Mouse (Mus musculus) embryonic fibroblast, embryonic 13.5 days (primary cell): ENCODE results near the gene Sdc4. TPM values are rescaled to one million over a fixed set of nuclear protein-coding genes. Genes with fewer than 3 reads are reported as not detected.
A peak's percentile ranks its signal among the peaks of the same experiment; 100 is the strongest.

Experiments
- H3K27ac ChIP-seq: 2 replicates; pipeline ENCODE4 v1.5.1; 2012; ENCODE audit warnings: low read length, control low read depth, inconsistent platforms; ENCODE audit not compliant: insufficient read depth
- H3K4me1 ChIP-seq: 2 replicates; pipeline ENCODE4 v1.6.1; 2011; ENCODE audit warnings: low read length; ENCODE audit not compliant: control insufficient read depth, insufficient read depth
- H3K4me3 ChIP-seq: 2 replicates; pipeline ENCODE4 v1.5.1; 2011; ENCODE audit warnings: mild to moderate bottlenecking, control low read depth, low read length; ENCODE audit not compliant: insufficient read depth
- CTCF ChIP-seq: IDR thresholded peaks from 2 replicates; pipeline ENCODE4 v1.5.1; 2011; ENCODE audit warnings: mild to moderate bottlenecking, control low read depth, low read length, moderate library complexity, borderline replicate concordance; ENCODE audit not compliant: insufficient read depth
- POLR2A ChIP-seq: IDR thresholded peaks from 2 replicates; pipeline ENCODE4 v1.6.1; 2011; ENCODE audit warnings: low read depth, mild to moderate bottlenecking, control low read depth, low read length, moderate library complexity
- polyA plus RNA-seq: library from polyadenylated mRNA; stranded (reverse); fragments of >200 nt; gene quantifications from 2 replicates; pipeline ENCODE4 v1.2.4, GENCODE M21; 2011; ENCODE audit warnings: low read depth; ENCODE audit not compliant: missing spikeins, insufficient read length

Sdc4 gene
- polyA plus RNA-seq, 1 experiment, result 248 TPM

- H3K27ac ChIP-seq, result no peak overlapping the region
- no peaks in the 10 kb centered on the region for H3K4me1 ChIP-seq
- TF ChIP-seq CTCF (no peak), POLR2A (no peak)
- H3K4me3 ChIP-seq, result no peak overlapping the region
These were observed 20.2 kb downstream of the Sdc4 start for GRCm38 (mm10) chr2:164423464-164423863.

- Histone ChIP-seq H3K4me3 (no peak overlapping the region), H3K4me1 (no peaks in the 10 kb centered on the region), H3K27ac (no peak overlapping the region)
- TF ChIP-seq CTCF, result no peak
- no peak for TF ChIP-seq POLR2A
These were observed 20.9 kb downstream of the Sdc4 start for GRCm38 (mm10) chr2:164422675-164423393.

- Histone ChIP-seq H3K4me1 (no peaks in the 10 kb centered on the region), H3K4me3 (no peak overlapping the region), H3K27ac (no peak overlapping the region)
- no peak for TF ChIP-seq CTCF
- TF ChIP-seq POLR2A, result no peak
These were observed 21.7 kb downstream of the Sdc4 start for GRCm38 (mm10) chr2:164421979-164422378.

DNA sequence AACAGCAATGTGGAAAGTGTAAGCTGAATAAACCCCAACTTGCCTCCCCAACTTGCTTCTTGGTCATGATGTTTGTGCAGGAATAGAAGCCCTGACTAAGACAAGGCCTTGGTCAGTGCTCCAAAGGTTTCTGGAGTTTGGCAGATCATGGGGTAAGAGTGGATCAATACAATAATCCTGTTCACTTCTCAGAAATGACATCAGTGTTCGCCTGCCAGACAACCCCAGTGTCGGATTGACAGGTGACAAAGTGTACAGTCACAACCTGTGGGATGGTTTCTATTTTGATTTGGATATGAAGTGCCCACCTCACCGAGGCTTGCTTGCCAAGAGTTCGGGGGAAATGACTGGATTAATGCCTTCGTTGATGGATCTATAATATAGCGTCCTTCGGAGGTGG lies 22.4 kb downstream of the Sdc4 start:
- Histone ChIP-seq H3K4me3 (no peak overlapping the region), H3K27ac (no peak overlapping the region), H3K4me1 (no peaks in the 10 kb centered on the region)
- no peak for TF ChIP-seq POLR2A

GRCm38 (mm10) chr2:164419489-164419888 lies 24.2 kb downstream of the Sdc4 start:
- no peak overlapping the region for H3K4me3 ChIP-seq
- TF ChIP-seq POLR2A (no peak), CTCF (no peak)
- no peak overlapping the region for H3K27ac ChIP-seq
- no peaks in the 10 kb centered on the region for H3K4me1 ChIP-seq

DNA sequence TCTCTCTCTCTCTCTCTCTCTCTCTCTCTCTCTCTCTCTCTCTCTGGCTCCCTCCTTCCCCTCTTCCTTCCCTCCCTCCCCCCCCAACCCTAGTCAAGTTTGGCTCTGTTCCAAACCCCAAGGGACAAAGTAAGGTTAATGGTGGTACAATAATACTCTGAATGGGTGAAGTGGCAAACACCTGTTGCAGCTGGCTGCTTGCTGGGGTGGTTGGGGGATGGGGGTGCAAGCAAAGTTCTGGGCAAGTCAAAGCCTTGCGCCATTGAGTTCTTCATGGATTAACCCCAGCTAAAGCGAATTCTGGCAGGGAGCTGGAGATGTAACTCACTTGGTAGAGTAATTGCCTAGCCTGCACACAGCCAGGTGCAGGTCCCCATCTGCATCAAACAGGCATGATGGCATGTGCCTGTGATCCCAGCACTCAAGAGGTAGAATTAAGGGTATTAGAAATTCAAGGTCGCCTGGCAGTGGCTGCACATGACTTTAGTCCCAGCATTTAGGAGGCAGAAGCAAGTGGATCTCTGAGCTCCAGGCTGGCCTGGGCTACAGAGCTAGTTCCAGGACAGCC lies 25.3 kb downstream of the Sdc4 start:
- H3K4me1 ChIP-seq, result no peaks in the 10 kb centered on the region
- H3K27ac ChIP-seq, result no peak overlapping the region
- TF ChIP-seq POLR2A (no peak), CTCF (no peak)
- no peak overlapping the region for H3K4me3 ChIP-seq

GRCm38 (mm10) chr2:164417198-164417597 lies 26.5 kb downstream of the Sdc4 start:
- TF ChIP-seq CTCF, result no peak
- TF ChIP-seq POLR2A, result no peak
- H3K4me1 ChIP-seq, result no peaks in the 10 kb centered on the region
- no peak overlapping the region for H3K4me3 ChIP-seq
- H3K27ac ChIP-seq, result no peak overlapping the region

GRCm38 (mm10) chr2:164414581-164414980 lies 29.1 kb downstream of the Sdc4 start:
- Histone ChIP-seq H3K4me1 (no peaks in the 10 kb centered on the region), H3K27ac (no peak overlapping the region), H3K4me3 (no peak overlapping the region)
- no peak for TF ChIP-seq CTCF
- no peak for TF ChIP-seq POLR2A

GRCm38 (mm10) chr2:164414167-164414566 lies 29.5 kb downstream of the Sdc4 start:
- Histone ChIP-seq H3K4me3 (no peak overlapping the region), H3K4me1 (no peaks in the 10 kb centered on the region), H3K27ac (no peak overlapping the region)
- TF ChIP-seq POLR2A (no peak), CTCF (no peak)

DNA sequence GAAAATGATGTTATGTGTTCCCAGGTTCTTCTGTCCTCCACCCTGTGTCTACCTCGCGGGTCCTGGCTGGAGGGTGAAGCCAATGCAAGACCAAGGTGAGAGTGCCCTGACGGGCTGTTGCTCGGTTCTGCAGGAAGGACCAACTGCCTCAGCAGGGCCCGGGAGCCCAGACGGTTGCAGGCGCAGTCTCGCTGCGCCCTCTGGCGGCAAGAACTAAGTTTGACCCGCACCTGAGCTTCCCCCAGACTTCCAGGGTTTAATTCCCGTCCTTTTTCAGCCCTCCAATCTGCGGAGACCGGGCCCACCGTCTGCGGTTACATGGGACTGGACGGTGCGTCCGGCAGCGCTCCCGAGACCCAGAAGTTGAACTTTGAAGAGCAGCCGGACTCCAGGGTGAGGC lies 36.0 kb downstream of the Sdc4 start:
- Histone ChIP-seq H3K27ac (no peak overlapping the region), H3K4me3 (no peak overlapping the region), H3K4me1 (0 out of 2 replicates have a peak, but pooled peaks cover 2% of the 10 kb centered on the region)
- no peak for TF ChIP-seq POLR2A
- TF ChIP-seq CTCF, result peak; percentile 83
